Mouse (Mus musculus): ENCODE results near the gene Rere.
"Not testable (repeated sequence)": the region's sequence is repeated elsewhere in the genome, so short reads cannot be mapped to it uniquely, and the experiment has no call there.

Rere gene

DNA sequence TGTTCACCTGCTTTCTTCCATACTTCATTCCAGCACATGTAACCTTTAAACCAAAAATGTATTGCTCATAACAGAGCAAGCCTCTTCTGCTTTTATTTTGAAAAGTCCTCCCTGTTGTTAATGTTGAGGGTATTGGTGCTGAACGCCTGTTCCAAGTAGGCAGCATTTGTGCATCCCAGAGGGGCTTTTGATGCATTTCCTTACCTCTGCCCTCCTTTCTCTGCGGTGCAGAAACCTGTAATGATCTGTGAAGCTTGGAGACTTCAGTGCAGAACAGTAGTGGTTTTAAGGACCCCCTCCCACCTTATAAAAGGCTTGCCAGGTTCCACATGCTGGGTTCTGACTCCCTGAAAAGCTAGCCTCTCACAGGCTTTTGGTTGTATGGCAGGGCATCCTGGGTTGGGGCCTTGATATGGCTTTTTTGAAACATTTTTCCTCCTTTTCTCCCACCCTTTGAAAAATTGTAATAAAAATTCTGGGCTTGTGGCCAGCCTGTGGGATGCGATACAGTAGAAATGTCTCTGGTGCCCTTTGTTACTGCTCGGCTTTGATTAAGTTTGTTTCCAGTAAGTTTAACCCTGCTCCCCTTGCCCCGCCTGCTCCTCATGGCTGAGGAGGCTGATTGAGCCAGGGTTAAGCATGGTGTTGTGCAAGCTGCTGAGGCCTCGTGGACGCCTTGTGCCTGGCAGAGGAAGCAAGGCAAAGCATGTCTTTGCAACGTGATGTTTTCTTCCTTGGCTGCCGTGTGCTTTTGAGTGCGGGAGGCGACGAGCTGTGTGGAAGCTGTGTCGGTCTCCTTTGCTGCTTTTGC, 301.7 kb downstream of the Rere start:
- peak; percentile 50 for DNase-seq (ENCODE audit: low spot score)

DNA sequence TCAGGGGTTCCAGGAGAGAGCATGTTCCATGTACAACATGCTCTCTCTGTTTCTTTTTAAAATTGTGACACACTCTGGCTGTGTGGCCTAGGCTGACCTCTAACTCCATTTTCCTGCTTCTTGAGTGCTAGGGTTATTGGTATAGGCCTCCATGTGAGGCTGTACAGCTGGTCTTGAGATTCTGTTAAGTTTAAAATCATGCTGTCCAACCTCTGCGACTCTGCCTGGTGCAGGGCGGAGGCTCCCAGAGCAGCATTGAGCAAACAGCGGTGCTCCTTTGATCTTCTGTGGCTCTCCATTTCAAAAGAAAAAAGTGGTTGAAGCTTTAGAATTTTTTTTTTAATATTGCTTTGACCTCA, 302.3 kb downstream of the Rere start:
- no peak for DNase-seq (ENCODE audit: low spot score)

DNA sequence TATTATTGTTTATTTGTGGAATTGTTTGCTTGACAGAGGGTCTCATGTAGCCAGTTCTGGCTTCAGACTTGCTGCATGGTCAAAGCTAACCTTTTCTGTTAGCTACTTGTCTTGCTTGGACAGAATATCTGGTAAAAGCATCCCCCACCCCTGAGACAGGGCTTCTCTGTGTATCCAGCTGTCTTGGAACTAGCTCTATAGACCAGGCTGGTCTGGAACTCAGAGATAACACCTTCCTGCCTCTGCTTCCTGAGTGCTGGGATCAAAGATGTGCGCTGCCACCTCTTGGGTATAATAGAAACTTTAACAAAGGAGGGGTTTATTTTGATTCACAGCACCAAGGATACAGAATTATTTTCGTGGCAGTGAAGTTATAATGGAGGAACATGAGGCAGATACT, 304.4 kb downstream of the Rere start:
- DNase-seq (ENCODE audit: low spot score) = no peak

DNA sequence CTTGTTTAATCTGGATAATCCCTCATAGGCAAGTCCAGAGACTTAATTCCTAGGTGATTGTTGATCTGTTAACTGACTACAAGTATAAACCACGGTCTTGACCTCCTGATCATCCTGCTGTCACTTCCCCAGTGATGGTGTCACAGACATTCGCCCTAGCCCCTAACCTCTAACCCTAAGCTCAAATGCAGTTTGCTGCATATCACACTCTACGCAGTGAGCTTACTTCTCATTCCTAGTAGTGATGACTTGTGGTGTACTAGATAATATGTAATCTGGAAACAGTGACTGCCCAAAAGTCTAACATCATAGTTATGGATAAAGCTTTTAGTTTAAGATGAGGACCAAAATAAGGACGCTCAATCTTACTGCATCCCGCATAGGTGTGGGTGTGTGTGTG, 304.8 kb downstream of the Rere start:
- DNase-seq (ENCODE audit: low spot score) = no peak

DNA sequence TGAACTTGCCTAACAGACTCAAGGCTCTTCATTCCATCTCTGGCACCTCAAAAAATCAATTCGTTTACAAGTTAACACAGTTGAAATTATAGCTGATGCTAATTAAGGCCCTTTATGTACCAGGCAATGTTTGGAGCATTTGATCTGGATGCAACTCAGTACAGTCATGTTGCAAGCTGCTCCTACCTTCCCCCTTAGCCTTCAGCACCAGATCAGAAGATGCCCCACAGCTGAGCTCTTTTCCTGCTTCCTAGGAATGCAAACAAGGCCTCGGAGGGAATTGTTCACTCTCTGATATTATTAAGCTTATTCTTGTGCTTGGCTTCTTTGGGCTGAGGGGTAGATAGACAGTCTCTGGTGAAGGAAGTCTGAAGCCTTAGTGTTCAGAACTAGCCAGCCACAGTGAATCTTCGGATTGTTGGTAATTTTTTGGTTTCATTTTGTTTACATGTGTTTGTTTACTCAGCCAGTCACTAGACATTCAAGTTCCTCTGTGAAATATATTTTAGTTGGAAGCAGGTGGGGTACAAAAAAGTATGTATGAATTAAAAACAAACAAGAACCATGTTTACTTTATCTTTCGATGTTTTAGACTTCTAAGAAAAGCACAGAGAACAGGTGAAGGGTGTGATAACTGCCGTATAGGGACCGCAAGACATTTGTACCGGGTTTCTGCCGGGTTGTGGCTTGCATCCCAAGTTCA, 306.3 kb downstream of the Rere start:
- DNase-seq (ENCODE audit: low spot score) = no peak

DNA sequence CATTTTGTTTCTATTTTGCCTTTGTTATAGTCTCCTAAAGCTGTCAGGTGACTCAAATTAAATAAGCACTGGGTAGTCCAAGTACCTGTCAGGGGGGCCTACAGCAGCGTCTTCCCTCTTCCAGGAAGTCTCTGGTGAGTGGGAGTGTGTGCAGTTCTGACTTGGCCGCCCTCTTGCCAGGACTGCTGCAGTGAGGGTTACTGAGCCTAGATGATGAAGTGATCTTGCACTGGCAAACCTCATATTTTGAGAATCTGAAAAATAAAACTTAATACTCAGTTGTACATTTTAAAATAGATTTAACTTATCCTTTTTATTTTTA, 306.8 kb downstream of the Rere start:
- no peak for DNase-seq (ENCODE audit: low spot score)

DNA sequence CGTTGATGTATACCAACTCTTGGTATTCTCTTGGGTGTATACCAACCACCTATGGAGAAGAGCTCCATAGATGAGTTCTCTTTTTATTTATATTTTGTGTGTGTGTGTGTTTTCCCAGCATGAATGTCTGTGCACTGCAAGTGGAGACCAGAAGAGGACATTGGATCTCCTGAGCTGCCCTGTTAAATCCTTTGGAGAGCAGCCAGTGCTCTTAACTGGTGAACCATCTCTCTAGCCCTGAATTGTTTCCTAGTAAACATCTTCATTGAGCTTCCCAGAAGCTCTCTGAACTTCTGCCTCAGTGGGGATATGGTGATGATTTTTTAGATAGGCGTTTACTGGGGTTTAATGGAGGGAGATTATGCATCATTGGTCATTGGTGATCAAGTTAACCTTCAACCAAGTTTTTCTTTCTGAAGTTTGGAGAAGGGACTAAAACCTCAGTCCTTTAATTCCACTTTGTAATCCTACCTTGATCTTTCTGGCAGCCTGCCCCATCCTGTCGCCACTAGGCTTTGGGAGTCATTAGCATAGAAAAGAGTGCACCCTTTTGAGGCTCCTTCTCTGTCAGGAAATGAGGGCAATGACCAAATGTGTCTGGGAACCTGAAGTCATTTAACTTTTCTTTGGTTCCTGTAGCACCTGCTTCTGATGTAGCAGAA, 309.3 kb downstream of the Rere start:
- DNase-seq (ENCODE audit: low spot score) = no peak

DNA sequence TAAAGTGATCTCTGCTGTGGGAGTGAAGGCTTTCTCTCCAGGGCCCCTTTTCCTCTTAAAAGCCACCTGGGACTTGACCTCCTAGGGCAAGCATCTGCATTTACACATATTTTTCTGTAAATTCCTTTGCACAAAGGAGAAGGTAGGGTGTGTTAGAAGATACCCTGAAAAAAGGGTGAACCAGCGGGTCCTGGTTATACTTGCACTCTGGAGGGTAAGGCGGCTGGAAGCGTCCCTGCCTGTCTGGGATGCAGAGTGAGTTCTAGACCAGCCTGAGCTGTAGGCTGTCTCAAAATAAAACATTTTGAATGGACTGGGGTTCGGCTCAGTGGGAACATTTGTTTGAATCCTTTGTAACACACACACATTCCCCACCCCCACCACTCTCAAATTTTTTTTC, 310.2 kb downstream of the Rere start:
- no peak for DNase-seq (ENCODE audit: low spot score)

DNA sequence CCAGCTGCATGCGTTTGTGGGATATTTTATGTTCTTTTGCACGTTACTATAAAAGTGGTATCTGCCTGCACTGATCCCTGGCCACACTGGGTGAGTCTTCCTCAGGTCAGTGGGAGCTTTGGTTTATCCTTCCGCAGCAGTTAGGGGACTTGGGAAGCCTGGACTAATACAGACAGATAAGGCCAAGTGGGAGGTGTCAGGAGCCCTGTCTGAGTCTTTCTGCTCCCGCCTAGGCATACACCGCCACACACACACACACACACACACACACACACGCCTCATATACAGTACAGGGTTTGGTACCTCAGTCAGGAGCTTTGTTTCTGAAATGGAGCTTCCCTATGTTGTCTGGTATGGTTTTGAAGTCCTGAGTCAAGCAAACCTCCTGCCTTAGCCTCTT, 310.6 kb downstream of the Rere start:
- no peak for DNase-seq (ENCODE audit: low spot score)

DNA sequence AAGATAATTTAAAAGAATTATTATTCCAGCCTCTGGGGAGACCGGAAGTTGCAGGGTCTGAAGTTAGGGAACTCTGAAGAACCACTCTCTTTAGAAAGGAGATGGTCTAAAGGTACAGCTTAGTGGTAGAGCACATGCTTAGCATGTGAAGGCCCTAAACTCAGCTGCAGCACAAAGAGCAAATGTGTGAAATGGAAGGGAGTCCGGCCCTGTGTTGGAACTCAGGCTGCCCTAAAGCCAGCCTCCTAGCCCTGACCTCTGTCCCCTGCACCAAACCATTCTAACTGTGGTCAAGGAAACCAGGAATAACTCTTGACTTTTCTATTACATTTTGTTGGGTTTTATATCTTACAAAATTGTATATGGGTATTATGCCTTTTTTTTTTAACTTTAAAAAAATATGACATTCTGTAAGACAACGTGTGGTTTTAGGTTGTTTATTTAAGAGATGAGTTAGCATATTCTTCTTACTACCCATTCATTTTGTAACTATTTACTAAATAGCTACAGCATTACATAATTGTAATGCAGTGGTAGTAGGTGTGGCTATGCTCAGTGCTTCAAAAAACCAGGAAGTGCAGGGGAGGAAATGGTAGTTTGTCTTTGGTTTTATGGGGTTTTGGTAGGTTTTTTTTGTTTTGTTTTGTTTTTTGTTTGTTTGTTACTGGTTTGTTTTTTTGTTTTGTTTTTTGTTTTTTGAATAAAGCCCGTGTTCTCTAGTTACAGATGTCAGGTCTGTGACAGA, 312.2 kb downstream of the Rere start:
- DNase-seq (ENCODE audit: low spot score) = no peak

DNA sequence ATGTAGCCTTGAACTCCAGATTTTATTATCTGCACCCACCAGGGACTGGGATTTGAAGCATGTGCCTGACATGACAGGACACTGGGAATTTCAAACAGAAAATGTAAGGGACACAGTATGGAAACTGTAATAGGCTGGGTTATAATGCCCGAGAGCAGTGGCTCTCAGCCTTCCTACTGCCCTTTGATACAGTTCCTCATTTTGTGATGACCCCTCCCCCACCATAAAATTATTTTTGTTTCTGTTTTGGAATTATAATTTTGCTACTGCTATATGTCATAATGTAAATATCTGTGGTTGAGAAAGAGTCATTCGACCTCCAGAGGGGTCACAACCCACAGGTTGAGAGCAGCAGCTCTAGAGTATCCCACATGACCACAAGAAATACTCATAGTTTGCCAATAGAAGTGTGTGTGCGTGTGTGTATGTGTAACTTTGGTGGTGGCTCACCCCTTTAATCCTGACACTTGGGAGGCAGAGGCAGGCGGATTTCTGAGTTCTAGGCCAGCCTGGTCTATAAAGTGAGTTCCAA, 312.9 kb downstream of the Rere start:
- DNase-seq (ENCODE audit: low spot score) = no peak

DNA sequence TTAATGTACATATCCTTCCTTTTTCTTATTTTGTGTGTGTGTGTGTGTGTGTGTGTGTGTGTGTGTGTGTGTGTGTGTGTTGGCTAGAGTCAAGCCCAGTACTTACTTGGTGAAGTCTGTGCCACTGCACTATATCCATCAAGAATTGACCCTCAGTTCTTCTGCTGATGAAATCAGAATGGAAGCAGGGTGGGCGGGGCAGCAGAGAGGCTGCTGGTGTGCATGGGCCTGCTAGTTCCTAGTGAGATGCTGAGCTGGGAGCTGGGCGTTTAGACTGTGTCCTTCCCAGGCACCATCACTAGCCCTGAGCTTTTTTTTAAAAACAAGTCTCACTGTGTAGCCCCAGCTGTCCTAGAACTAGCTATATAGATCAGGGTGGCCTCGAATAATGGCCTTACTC, 313.6 kb downstream of the Rere start:
- no peak for DNase-seq (ENCODE audit: low spot score)

DNA sequence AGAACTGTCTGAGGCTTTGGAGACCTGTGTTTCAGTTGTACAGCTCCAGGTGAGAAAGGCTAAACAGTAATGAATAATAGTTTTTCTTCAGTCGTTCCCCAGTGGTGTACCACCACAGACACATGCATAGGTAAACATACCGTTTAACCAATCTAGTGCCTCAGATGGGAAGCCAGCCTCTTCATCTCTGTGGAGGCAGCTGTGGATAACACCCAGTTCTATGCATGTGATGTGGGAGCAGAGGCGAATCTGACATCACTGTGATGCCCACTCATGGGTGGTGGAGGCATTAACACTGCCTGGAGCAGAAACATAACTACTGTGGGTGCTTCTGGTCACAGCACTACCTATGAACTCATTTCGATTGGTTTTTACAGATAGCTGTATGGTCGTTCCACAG, 314.5 kb downstream of the Rere start:
- DNase-seq (ENCODE audit: low spot score) = no peak

DNA sequence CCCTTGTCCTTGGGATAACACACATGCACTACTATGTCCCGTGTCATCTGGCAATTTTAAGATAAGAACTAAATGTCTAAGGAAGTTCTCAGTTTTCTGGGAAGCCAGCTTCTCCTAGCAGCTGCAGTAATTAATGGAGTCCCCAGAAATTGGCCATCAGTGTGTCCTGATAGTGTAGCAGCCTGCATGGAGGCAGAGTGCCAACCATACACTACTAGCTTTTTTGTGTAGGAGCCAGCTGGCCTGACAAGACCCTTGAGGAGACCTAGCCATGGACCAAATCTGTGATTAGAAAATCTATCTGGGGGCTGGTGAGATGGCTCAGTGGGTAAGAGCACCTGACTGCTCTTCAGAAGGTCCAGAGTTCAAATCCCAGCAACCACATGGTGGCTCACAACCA, 317.2 kb downstream of the Rere start:
- no peak for DNase-seq (ENCODE audit: low spot score)

DNA sequence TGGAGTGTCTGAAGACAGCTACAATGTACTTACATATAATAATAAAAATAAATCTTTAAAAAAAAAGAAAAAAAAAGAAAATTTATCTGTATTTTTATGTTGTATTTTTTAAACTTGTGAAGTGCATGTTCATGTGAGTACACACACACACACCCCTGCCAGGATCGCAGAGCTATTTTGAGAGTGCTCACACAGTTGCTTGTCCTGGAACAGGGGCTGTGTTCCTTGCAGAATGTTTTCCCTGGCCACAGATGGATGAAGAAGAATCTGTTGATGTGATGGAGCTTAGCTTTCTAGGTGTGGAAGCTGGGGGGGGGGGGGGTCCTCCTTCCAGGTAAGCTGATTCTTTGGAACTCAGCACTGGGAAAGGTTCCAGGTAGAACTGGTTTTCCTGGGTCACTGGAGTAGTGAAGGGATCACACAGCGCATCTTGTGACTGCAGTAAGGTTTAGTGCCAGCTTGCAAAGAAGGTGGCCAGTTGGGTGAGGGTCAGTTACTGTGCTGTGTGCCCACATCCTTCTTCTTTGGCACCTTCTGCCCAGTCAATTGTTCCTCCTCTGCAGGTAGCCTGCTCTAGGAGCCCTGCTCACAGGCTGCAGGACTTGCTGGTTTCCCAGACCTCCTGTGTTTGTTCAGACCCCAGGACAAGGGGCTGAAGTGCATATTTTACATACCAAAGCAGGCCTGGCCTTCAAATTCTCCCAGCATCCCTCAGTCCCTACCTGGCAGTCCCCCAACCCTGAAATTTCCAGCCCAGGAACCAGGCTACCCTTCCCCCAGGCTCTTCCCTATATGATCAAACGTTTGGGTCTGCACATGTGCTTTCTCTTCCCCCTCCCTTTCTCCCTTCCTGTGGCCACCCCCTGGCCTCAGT, 317.9 kb downstream of the Rere start:
- no peak for DNase-seq (ENCODE audit: low spot score)

DNA sequence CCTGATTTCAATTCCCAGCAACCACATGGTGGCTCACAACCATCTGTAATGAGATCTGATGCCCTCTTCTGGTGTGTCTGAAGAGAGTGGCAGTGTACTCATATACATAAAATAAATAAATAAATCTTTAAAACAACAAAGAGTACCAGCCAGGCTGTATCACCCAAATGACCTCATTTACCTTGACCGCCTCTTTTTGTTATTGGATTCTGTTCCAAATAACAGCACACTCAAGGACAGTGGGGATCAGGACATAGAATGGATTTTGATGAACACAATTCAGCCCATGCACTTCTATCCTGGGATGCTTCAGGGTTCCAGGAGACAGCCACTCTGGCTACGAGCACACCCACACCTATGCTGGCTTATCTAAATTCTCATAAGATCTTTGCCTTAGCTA, 319.1 kb downstream of the Rere start:
- not testable (repeated sequence) for DNase-seq (ENCODE audit: low spot score)

DNA sequence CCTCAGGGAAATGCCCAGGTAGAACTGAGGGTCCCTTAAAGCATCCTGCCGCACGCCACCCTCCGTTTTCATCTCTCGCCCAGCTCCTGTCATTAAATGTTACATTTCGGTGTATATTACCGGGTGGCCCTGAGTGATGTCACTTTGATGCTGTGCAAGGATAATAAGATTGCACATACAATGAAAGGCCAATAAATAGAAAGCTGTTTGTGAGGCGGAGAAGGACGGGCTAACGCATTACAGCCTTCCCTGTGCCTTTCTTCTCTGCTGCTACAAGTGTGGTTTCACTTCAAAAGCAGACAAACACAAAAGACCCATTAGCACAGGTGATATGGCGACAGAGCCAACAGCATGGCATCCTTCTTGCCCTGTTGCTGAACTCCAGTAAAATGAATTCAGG, 320.0 kb downstream of the Rere start:
- no peak for DNase-seq (ENCODE audit: low spot score)

DNA sequence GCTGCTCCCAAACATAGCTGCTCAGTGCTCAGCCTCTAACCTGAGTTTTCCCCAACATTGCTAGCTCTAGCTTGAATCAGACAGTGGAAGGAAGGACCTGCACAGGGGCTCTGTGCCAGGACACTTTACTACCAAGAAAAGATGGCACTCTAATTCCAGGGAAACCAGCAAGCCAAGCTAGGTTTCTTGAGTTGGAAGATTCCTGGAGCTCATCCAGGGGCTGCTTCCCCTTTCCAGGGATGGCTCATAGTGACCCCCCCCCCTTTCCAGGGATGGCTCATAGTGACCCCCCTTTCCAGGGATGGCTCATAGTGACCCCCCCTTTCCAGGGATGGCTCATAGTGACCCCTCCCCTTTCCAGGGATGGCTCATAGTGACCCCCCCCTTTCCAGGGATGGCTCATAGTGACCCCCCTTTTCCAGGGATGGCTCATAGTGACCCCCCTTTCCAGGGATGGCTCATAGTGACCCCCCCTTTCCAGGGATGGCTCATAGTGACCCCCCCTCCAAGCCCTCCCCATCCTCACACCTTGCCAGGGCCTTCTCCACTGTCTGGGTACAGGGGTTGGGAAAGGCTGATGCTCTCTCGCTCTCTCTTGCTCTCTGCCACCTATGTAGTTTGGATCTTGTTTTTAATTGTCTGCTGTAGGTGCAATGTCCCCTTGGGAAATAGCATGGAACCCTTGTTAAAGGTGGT, 322.1 kb downstream of the Rere start:
- DNase-seq (ENCODE audit: low spot score) = no peak

DNA sequence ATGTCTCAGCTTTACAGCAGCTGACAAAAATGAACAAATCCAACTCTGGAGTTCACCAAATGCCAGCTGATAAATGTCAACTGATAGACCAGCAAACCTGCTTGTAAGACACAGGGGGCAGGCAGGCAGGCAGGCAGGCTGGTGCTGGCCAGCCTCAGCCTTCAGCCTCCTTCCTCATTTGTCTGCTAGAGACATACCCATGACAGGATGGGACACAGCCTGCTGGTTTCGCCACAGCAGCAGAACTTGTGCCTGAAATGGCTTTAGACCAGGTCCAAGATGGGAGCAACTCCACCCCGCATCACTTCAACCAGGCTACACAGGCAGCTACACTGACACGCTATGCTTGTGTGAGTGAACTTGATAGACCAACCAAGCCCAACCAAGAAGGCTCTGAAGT, 324.4 kb downstream of the Rere start:
- DNase-seq (ENCODE audit: low spot score) = no peak

DNA sequence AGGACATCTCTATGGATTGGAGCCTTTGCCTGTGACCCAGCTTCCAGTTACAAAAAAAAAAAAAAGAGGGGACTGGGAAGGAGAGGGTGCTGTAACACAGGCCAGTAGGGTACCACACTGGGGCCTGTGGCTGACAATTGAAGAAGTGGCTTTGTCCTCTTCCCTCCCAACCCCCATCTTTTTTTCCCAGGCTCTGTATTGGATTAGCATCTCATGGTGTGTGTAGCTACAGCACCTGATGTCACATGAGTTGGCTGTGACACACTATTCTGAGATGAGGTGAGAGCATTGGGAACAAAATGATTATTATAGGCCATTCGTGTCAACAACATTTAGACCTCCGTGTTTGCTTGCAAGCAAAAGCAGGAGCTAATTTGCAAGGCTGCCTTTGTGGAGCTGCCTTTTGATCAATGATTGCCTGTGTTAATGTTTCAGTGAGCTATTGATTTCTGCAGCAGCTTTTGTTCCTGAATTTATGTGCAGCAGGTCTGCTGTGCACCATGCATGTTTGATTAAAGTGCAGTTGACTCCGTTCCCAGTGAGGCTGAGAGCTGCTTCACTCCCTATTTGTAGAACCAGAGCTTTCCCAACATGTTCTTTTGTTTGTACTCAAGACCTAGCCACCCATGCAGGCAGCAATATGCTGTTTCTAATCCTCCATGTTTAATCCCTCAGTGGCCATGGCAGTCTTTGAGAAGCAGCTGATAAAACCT, 325.2 kb downstream of the Rere start:
- DNase-seq (ENCODE audit: low spot score) = no peak
